Mouse (Mus musculus): ENCODE measurements around the gene Msi2.

DNA sequence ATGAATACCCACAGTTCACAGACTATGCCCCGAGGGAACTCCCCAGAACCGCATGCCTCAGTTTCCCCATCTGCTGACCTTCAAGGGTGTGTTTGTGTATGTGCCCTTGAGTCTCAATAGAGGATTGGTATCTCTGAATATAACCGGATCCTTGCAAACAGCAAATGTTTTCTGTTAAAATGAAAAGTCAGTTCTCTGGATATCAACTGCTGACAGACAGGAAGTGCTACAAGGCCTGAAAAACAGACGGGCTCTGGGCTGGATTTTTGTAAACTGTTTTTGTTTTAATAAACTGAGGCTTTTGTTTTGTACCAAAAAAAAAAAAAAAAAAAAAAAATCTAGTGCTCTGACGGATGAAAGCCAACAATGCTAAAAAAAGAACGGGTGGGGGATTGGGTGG is 95.8 kb downstream of the Msi2 start:
- TF ChIP-seq CTCF (IDR thresholded peaks at IDR 0.05; ENCODE audit: low read depth) = no peak
- no peak for TF ChIP-seq EP300 (IDR thresholded peaks at IDR 0.05; ENCODE audit: low read depth)
